Mouse (Mus musculus) R1 (cell line): ENCODE data around the gene Vps37b.

Experiments used
- DNase-seq: peaks from one replicate; pipeline ENCODE4 v3.0.0-alpha.2; 2018; ENCODE audit warnings: low read depth, low spot score

Gene Vps37b

GRCm38 (mm10) chr5:124045453-124046010 is 13.5 kb upstream of the Vps37b start:
- no peak for DNase-seq

GRCm38 (mm10) chr5:124043999-124044398 is 11.9 kb upstream of the Vps37b start:
- no peak for DNase-seq

GRCm38 (mm10) chr5:124043212-124043978 is 11.3 kb upstream of the Vps37b start:
- no peak for DNase-seq

GRCm38 (mm10) chr5:124041097-124041496 is 9.0 kb upstream of the Vps37b start:
- DNase-seq, result no peak

GRCm38 (mm10) chr5:124039602-124040001 is 7.5 kb upstream of the Vps37b start:
- no peak for DNase-seq

GRCm38 (mm10) chr5:124036836-124037235 is 4.8 kb upstream of the Vps37b start:
- no peak for DNase-seq

- no peak for DNase-seq
These were observed 4.3 kb upstream of the Vps37b start for GRCm38 (mm10) chr5:124036341-124036740.

GRCm38 (mm10) chr5:124035806-124036205 is 3.7 kb upstream of the Vps37b start:
- DNase-seq, result no peak

- DNase-seq, result no peak
These were observed 3.3 kb upstream of the Vps37b start for GRCm38 (mm10) chr5:124035406-124035805.

GRCm38 (mm10) chr5:124034471-124034870 is 2.4 kb upstream of the Vps37b start:
- DNase-seq, result no peak

- DNase-seq, result peak; percentile 31
These were observed 758 bp downstream of the Vps37b start for GRCm38 (mm10) chr5:124031068-124031955.

- no peak for DNase-seq
These were observed 1.5 kb downstream of the Vps37b start for GRCm38 (mm10) chr5:124030386-124031067.

- no peak for DNase-seq
These were observed 2.6 kb downstream of the Vps37b start for GRCm38 (mm10) chr5:124029220-124030035.

GRCm38 (mm10) chr5:124028680-124029079 is 3.4 kb downstream of the Vps37b start:
- DNase-seq, result no peak

- no peak for DNase-seq
These were observed 4.2 kb downstream of the Vps37b start for GRCm38 (mm10) chr5:124027702-124028470.

- DNase-seq, result no peak
These were observed 5.5 kb downstream of the Vps37b start for GRCm38 (mm10) chr5:124026568-124026967.

GRCm38 (mm10) chr5:124025587-124026441 is 6.3 kb downstream of the Vps37b start:
- no peak for DNase-seq

- DNase-seq, result no peak
These were observed 6.9 kb downstream of the Vps37b start for GRCm38 (mm10) chr5:124025146-124025545.

GRCm38 (mm10) chr5:124024677-124025076 is 7.4 kb downstream of the Vps37b start:
- no peak for DNase-seq
